Mouse (Mus musculus): ENCODE data around the gene Uimc1.

Uimc1 gene

DNA sequence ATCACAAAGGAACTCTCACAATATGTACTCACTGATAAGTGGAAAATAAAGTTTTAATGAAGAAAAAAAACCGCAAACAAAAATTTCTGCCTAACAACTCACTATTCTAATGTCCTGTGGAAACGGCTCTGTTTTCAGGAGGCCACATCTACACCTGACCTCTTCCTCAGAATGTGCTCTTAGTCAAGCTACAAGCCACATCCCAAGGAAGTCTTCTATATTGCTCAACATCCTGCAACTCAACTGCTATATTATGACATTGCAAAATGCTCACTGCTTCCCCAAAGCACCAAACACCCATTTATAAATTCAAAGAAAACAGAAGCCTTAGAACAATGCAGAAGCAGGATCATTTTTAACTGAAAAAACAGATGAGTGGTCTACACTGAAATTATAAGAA, 60.1 kb downstream of the Uimc1 start:
- DNase-seq (ENCODE audit: low spot score), result no peak

DNA sequence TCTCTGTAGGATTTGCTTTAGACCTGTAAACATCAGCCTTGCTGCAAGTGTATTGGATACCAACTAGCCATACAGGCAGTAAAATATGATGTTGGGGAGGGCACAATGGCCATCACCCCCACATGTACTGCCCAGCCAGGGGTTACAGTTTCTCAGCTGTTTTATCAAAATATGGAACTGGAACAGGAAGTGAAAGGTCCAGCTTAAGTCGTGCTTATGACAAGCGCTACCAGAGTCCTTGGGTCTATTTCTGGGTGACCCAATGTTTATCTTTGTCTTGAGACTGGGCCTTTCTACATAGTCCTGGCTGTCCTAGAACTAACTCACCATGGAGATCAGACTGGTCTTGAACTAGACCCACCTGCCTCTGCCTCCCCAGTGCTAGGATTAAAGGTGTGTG, 75.9 kb downstream of the Uimc1 start:
- no peak for DNase-seq (ENCODE audit: low spot score)

- DNase-seq (ENCODE audit: low spot score), result no peak
These were observed 77.4 kb downstream of the Uimc1 start for GRCm38 (mm10) chr13:55022715-55023114.

DNA sequence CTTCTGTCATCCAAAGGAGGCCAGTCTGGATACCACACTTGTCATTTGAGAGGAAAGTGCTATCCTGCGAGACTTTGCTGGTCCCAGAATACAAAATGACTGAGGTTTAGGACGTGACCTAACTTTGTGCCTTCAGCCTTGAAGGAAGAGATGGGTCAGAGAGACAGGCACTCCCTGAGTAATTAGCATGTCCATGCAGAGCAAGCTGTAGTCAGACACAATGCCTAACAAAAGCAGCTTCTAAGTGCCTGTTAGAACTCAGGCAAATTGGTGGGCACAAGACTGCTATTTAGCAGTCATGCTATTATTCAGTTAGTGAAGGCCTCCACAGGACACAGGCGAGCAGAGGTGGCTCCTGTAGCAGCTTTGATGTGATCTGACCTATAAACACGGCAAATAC, 77.8 kb downstream of the Uimc1 start:
- DNase-seq (ENCODE audit: low spot score), result no peak

GRCm38 (mm10) chr13:55021194-55021779, 78.8 kb downstream of the Uimc1 start, which contains the start of gene Hk3:
Gene Hk3, minus strand, starts transcription at chr13:55021385.
- DNase-seq (ENCODE audit: low spot score), result no peak

GRCm38 (mm10) chr13:55020051-55020450, 80.0 kb downstream of the Uimc1 start:
- no peak for DNase-seq (ENCODE audit: low spot score)

- no peak for DNase-seq (ENCODE audit: low spot score)
These were observed 80.9 kb downstream of the Uimc1 start for GRCm38 (mm10) chr13:55019181-55019580.

DNA sequence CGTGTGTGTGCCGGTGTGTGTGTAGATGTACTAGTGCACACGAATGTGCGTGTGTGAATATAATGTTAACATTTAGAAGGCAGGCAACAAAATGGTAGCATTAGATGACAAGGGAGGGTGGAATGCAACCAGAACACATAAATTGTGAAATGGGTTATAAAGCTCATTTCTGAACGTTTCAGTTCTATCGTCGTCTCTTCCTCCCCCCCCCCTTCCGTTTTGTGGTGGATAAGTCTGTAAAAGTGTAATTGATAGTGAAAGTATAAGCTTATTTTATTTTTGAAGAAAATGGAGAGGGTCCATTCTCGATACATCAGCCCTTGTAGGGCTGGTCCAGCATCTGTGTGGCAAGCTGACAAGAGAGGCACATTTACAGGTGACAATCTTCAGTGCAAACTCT, 81.4 kb downstream of the Uimc1 start:
- DNase-seq (ENCODE audit: low spot score), result no peak

GRCm38 (mm10) chr13:55017898-55018599, 82.1 kb downstream of the Uimc1 start:
- no peak for DNase-seq (ENCODE audit: low spot score)

- no peak for DNase-seq (ENCODE audit: low spot score)
These were observed 82.8 kb downstream of the Uimc1 start for GRCm38 (mm10) chr13:55017154-55017897.

GRCm38 (mm10) chr13:55014451-55014850, 85.6 kb downstream of the Uimc1 start:
- no peak for DNase-seq (ENCODE audit: low spot score)

DNA sequence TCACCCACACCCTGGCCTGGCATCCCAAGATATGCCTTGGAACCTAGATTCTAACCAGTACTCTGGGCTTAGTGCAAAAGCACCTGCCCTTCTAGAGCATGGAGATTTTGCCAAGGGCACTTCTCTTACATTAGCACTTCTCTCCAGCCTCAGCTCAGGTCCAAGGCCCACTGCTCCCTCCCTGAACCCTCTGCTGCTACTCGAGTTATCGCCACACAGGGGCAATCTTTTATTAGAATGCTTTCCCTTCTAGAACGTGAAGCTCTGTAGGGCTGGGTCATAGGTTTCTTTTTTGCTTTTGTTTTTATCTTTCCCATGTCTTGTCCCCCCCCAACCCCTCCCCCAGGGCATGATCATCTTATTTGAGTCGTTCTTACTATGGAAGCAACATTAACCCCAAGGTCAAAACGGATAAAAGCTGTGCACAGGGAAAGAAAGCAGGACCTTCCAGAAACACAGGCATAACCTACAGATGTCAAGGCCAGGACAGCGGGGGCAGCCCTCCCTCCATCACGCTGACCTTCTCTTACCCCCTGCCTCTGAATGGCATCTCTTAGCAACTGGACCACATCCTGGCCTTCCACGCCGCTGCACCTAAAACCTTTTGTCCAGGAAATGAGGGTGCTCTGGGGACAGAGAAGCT, 86.3 kb downstream of the Uimc1 start:
- DNase-seq (ENCODE audit: low spot score), result no peak

DNA sequence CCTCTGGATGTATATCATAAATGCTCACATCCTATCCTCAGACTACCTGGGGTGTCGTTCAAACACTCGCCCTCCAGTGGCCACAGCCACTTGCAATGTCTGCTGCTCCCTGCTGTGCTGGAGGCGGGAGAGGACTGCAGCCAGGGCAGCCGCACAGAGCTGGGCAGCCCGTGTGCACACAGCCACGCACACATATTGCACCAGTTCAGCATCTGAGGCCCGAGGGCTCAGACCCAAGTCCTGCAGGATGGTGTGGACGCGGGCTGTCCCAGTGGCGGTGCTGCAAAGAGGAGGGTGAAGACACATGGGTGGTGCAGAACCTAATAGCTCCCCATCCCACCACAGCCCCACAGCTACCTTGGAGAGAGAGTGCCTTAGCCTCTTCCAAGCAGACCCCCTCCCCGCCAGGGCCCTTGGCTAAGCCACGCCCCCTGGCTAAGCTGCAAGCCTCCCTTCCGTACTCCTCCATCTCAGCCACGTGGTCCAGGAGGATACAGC, 88.1 kb downstream of the Uimc1 start:
- no peak for DNase-seq (ENCODE audit: low spot score)

DNA sequence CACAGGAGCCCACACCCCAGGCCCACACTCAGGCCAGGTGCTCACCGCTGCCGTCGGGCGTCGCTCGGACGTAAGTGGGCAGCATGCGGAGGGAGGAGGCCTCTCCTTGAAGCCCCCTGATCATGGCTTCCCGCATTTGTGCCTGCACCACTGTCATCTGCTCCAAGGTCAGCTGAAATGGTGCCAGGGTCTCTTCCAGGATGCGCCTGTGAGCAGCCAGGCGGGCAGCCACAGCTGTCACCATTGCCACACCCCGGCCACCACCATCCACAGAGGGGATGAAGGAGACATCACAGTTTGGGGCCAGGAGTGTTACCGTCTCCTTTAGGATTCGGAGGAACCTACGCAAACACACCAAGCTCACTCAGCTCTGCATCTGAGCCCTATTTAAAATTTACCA, 89.0 kb downstream of the Uimc1 start:
- no peak for DNase-seq (ENCODE audit: low spot score)

DNA sequence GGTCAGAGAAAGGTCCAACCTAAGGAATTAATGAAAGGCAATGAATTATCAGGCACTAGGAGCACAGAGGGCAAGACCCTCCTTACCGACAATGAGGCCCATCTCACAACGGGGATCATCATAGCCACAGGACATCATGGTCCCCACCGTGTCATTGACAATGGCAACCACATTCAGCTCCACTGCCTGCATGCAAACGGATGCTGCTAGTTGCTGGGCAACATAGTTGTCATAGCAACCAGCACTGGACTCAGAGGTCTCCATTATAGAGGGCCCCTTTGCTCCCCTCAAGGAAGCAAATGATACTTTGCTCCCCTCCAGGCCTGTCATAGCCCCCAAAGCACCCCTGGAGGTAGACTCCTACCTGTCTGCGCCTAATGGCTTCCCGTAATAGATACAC, 91.5 kb downstream of the Uimc1 start:
- DNase-seq (ENCODE audit: low spot score), result no peak

GRCm38 (mm10) chr13:55006415-55006742, 93.7 kb downstream of the Uimc1 start:
- DNase-seq (ENCODE audit: low spot score), result no peak

GRCm38 (mm10) chr13:55005691-55006414, 94.2 kb downstream of the Uimc1 start:
- no peak for DNase-seq (ENCODE audit: low spot score)

GRCm38 (mm10) chr13:55004646-55005045, 95.5 kb downstream of the Uimc1 start:
- no peak for DNase-seq (ENCODE audit: low spot score)

DNA sequence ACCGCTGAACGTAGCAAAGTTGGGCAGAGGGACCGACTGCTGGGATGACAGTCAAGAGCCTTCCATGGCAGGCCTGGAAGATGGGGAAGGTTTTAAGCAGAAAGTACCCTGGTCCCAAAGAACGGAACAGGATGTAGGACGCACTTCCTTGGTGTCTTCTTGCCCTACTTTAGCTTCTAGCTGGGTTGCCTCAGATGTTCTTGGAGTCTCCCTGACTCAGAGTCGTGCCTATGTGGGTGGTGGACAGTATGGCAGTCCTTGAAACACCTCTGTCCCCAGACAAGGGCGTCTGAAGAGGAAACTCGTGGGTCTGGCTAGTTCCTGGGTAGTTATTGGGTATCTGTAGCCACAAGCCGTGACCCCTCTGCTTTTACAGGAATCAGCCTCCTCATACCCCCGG, 98.0 kb downstream of the Uimc1 start:
- no peak for DNase-seq (ENCODE audit: low spot score)

DNA sequence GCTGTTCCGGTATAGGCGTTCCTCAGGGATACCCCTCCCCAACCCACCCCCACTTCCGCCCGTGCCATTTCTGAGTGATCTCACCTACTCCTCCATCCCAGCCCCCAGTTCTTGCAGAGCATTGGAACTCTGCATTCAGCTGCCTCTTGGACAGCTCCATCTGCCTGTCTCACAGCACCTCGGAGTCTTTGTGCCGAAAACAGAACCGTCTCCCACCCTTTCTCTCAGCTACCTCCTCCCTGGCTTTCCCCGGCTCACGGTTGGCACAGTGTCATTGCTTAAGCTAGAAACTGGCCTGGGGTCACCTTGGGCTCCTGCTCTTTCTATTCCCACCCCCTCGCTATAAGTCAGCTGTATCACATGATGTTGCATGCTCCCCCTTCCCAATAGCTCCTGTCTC, 99.7 kb downstream of the Uimc1 start:
- DNase-seq (ENCODE audit: low spot score), result no peak

GRCm38 (mm10) chr13:54997568-54997967, 102.5 kb downstream of the Uimc1 start:
- no peak for DNase-seq (ENCODE audit: low spot score)

DNA sequence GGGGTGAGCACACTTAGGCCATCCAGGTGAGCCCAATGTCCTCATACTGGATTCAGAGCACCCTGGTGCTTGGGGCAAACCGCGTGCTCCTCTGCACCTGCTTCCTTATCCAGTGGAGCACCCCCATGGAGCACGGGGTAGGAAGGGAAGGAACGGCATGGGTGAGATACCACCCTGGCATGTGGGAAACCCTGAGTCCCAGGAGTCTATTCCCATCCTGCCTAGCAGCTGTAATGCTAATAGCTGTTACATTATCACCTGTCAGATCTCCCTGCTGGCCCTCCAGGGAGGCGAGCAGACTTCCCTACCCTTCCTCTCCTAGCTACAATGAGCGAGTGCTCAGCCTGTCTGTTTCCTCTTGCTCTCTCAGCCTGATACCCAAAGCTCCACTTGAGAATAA, 104.9 kb downstream of the Uimc1 start:
- DNase-seq (ENCODE audit: low spot score), result no peak

Measured in c-Kit-positive CD71-positive TER-119-positive erythroid progenitor cells, embryonic 14.5 days (primary cell).